Mouse (Mus musculus): ENCODE measurements at regions not wholly inside any gene's neighbourhood (a gene's known extent, or its start where the extent isn't known, plus 50 kb on each side); places are given as distances from the start of the nearest gene placed in this dataset.

- no peak for DNase-seq (ENCODE audit: low spot score in 2 of 2)
Observed at GRCm38 (mm10) chr9:78903211-78903610, 287.9 kb downstream of the Cd109 start.

GRCm38 (mm10) chr9:78917336-78917735, 302.0 kb downstream of the Cd109 start:
- no peak for DNase-seq (ENCODE audit: low spot score in 2 of 2)

- no peak for DNase-seq (ENCODE audit: low spot score in 2 of 2)
Observed at GRCm38 (mm10) chr9:78925977-78926593, 310.7 kb downstream of the Cd109 start.

GRCm38 (mm10) chr9:78941648-78942047, 326.3 kb downstream of the Cd109 start:
- DNase-seq (ENCODE audit: low spot score in 2 of 2): no peak

GRCm38 (mm10) chr9:78964813-78965212, 349.5 kb downstream of the Cd109 start:
- DNase-seq (ENCODE audit: low spot score in 2 of 2): no peak

- no peak for DNase-seq (ENCODE audit: low spot score in 2 of 2)
Observed at GRCm38 (mm10) chr9:78965226-78965950, 350.0 kb downstream of the Cd109 start.

- no peak for DNase-seq (ENCODE audit: low spot score in 2 of 2)
Observed at GRCm38 (mm10) chr9:78971731-78972130, 356.4 kb downstream of the Cd109 start.

GRCm38 (mm10) chr9:78983734-78984133, 368.4 kb downstream of the Cd109 start:
- DNase-seq (ENCODE audit: low spot score in 2 of 2): peak; percentile 14 to 26

GRCm38 (mm10) chr9:78985184-78985864, 370.0 kb downstream of the Cd109 start:
- no peak for DNase-seq (ENCODE audit: low spot score in 2 of 2)

GRCm38 (mm10) chr9:78991310-78991709, 376.0 kb downstream of the Cd109 start:
- DNase-seq (ENCODE audit: low spot score in 2 of 2): no peak

GRCm38 (mm10) chr9:79001081-79001480, 385.7 kb downstream of the Cd109 start:
- DNase-seq (ENCODE audit: low spot score in 2 of 2): no peak

- no peak for DNase-seq (ENCODE audit: low spot score in 2 of 2)
Observed at GRCm38 (mm10) chr9:79001930-79002329, 386.6 kb downstream of the Cd109 start.

- peak in 1 of 2 experiments; percentile 8 for DNase-seq (ENCODE audit: low spot score in 2 of 2)
Observed at GRCm38 (mm10) chr9:79004296-79004980, 389.1 kb downstream of the Cd109 start.

GRCm38 (mm10) chr9:79022291-79022690, 406.9 kb downstream of the Cd109 start:
- DNase-seq (ENCODE audit: low spot score in 2 of 2): no peak

- no peak for DNase-seq (ENCODE audit: low spot score in 2 of 2)
Observed at GRCm38 (mm10) chr9:79028234-79028633, 412.9 kb downstream of the Cd109 start.

GRCm38 (mm10) chr9:79029456-79029855, 414.1 kb downstream of the Cd109 start:
- no peak for DNase-seq (ENCODE audit: low spot score in 2 of 2)

GRCm38 (mm10) chr9:79035677-79036076, 420.3 kb downstream of the Cd109 start:
- DNase-seq (ENCODE audit: low spot score in 2 of 2): no peak

- DNase-seq (ENCODE audit: low spot score in 2 of 2): no peak
Observed at GRCm38 (mm10) chr9:79037054-79037453, 421.7 kb downstream of the Cd109 start.

GRCm38 (mm10) chr9:79038971-79039370, 423.6 kb downstream of the Cd109 start:
- DNase-seq (ENCODE audit: low spot score in 2 of 2): no peak

GRCm38 (mm10) chr9:79044344-79044743, 429.0 kb downstream of the Cd109 start:
- DNase-seq (ENCODE audit: low spot score in 2 of 2): no peak

- DNase-seq (ENCODE audit: low spot score in 2 of 2): no peak
Observed at GRCm38 (mm10) chr9:79045314-79045713, 430.0 kb downstream of the Cd109 start.

- no peak for DNase-seq (ENCODE audit: low spot score in 2 of 2)
Observed at GRCm38 (mm10) chr9:79071961-79072360, 456.6 kb downstream of the Cd109 start.
